Mouse (Mus musculus) B cell, adult (primary cell): Measurements from ENCODE around the gene Ssxb1. TPM values are rescaled to one million over a fixed set of nuclear protein-coding genes. Genes with fewer than 3 reads are reported as not detected.

Experiments
- total RNA-seq: library from RNA; stranded (reverse); gene quantifications from 4 replicates; pipeline ENCODE4 v1.2.4, GENCODE M21; 2023; ENCODE audit not compliant: inconsistent age

Ssxb1 gene
- total RNA-seq: not detected in 4 replicates

GRCm38 (mm10) chrX:8413005-8413404 lies at the start of gene Ssxb1:
Gene Ssxb1, plus strand, starts transcription at chrX:8413305.

GRCm38 (mm10) chrX:8366678-8367077 lies 46.4 kb upstream of the Ssxb1 start, which contains the start of gene Ssxb9:
Gene Ssxb9, plus strand, starts transcription at chrX:8366978.

GRCm38 (mm10) chrX:8461626-8462025 lies 48.5 kb downstream of the Ssxb1 start, which contains the start of gene Ssxb2:
Gene Ssxb2, minus strand, starts transcription at chrX:8461726.

Other genes starting within 250 kb of the Ssxb1 start
- 22.8 to 25.2 TPM (median 23.9 TPM) in 4 replicates for gene Tbc1d25, start 237.1 kb upstream of the Ssxb1 start, total RNA-seq
- gene Ebp, start 219.8 kb upstream of the Ssxb1 start, total RNA-seq: 33.9 to 47.7 TPM (median 38.6 TPM) in 4 replicates
- gene Porcn, start 206.8 kb upstream of the Ssxb1 start, total RNA-seq: not detected in 4 replicates
- 13.7 to 16.0 TPM (median 14.8 TPM) in 4 replicates for gene Ftsj1, start 160.9 kb upstream of the Ssxb1 start, total RNA-seq
- gene Slc38a5, start 142.2 kb upstream of the Ssxb1 start, total RNA-seq: not detected in 4 replicates
- not detected in 4 replicates for gene Ssxb10, start 85.9 kb upstream of the Ssxb1 start, total RNA-seq
- gene Ssxb9, start 46.3 kb upstream of the Ssxb1 start, total RNA-seq: not detected in 4 replicates
- gene Ssxb2, start 48.4 kb downstream of the Ssxb1 start, total RNA-seq: not detected in 4 replicates
- gene Gm14459, start 111.6 kb downstream of the Ssxb1 start, total RNA-seq: not detected in 4 replicates
- not detected in 4 replicates for gene Ssxb6, start 134.9 kb downstream of the Ssxb1 start, total RNA-seq
- gene Ssxb3, start 178.5 kb downstream of the Ssxb1 start, total RNA-seq: not detected in 4 replicates